Mouse (Mus musculus): ENCODE data around the gene Snw1. TPM values are rescaled to one million over a fixed set of nuclear protein-coding genes. Genes with fewer than 3 reads are reported as not detected.

Snw1 gene
- total RNA-seq (2023), result 85.7 to 95.8 TPM (median 89.9 TPM) in 4 replicates

DNA sequence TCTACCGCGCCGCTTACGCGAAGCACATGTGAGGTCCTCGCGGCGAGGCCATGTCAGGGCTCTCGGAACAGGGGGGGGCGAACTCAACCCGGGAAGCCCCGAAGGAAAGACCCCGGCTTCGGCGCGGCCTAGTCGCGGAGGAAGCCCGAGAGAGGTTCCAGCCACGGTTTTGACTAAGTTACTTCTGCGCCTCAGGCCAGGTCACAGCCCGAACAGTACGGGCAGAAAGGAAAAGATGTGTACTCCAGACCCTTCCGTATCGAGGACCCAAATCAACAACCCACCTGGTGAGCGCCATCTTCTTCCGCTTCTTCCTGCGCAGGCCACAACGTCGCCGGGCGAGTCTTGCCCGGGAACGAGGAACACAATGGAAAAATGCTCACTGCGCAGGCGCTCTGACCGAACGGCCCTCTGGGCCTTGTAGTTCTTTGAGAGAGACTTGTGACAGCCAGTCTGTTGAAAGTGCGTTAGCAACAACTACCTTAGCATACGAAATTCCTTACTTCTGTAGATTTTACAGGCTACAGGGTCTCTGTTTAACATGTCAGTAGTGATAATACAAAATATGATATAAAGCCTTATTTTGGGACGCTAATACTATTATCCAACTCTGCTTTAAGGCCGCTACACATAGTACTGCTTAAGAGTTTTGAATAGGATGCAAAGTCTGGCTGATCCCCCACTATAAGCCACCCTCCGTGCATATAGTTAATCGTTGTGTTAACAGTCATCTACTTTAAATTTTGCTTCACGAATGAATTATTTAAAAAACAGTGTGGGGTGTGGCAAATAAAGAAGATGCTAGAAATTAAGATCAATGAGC lies at the start of gene Snw1:
Gene Snw1, minus strand, starts transcription at position 311 of the 823 bp plus-strand sequence.

DNA sequence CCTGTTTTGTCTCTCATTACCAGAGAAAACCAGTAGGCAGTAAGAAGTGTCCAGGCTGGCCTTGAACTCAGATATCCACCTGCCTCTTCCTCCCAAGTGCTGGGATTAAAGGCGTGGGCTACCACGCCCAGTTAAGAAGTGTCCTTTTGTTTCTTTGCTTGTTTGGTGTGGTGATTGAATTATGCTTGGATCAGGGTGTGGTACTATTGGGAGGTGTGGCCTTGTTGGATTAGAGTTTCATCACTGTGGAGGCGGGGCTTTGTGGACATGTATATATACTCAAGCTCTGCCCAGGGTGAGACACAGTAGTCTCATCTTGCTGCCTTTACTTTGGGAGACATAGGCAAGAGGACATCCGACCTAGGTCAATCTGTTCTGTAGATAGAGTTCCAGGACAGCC lies 41.9 kb upstream of the Snw1 start, which contains the start of gene Gm8300:
Gene Gm8300, plus strand, starts transcription at position 301 of the 400 bp plus-strand sequence.

DNA sequence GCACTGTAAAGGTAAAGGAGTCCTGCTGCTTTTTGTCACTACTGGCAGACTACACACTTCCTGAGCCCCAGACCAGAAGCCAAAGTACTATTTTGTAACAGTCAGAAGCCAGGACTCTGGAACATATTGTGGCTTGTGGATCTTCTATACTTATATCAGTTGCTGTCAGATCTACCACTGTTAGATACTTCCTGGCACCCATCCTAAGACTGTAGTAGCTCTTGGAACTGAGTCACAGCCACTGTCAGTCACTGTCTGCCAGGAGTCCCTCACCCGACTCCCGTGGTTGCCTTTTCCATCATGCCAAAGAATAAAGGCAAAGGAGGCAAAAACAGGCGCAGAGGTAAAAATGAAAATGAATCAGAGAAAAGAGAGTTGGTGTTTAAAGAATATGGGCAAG lies 22.3 kb upstream of the Snw1 start, which contains the start of gene Gm5788:
Gene Gm5788, plus strand, starts transcription at position 301 of the 400 bp plus-strand sequence.

DNA sequence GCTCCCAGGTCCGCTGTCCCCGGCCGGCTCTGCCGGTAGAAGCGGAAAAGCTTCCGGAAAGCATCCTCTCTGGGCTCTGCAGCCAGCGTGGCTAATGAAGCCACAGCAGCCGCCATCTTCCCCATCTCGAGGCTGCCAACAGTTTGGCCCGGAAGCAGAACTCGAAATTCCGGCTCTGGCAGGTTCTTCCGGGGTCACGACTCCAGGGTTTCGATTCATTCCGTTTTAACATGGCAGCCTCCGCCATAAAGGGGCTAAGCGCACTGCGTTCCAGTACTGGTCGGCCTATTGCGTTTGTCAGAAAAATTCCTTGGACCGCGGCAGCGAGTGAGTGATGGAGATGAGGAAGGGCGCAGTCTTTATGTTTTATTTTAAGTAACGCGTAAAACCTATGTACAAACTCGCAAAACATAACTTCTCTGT lies 28.4 kb downstream of the Snw1 start, which contains the start of the genes Slirp and Alkbh1:
Gene Slirp, plus strand, starts transcription at position 197 of the 423 bp plus-strand sequence.
Gene Alkbh1, minus strand, starts transcription at position 318 of the 423 bp plus-strand sequence.

Other genes starting within 250 kb of the Snw1 start
- gene Noxred1, start 233.5 kb downstream of the Snw1 start, total RNA-seq (2023), result 5.0 to 10.2 TPM (median 8.7 TPM) in 4 replicates
- gene Vipas39, start 206.0 kb downstream of the Snw1 start, total RNA-seq (2023), result 33.1 to 41.1 TPM (median 36.1 TPM) in 4 replicates
- 105 to 126 TPM (median 114 TPM) in 4 replicates for gene Ahsa1, start 205.8 kb downstream of the Snw1 start, total RNA-seq (2023)
- not detected in 4 replicates for gene Ism2, start 172.6 kb downstream of the Snw1 start, total RNA-seq (2023)
- gene Sptlc2, start 83.9 kb downstream of the Snw1 start, total RNA-seq (2023), result 78.2 to 104 TPM (median 87.9 TPM) in 4 replicates
- gene Slirp, start 28.4 kb downstream of the Snw1 start, total RNA-seq (2023), result 30.0 to 33.7 TPM (median 33.2 TPM) in 4 replicates
- 79.2 to 103 TPM (median 90.0 TPM) in 4 replicates for gene Alkbh1, start 28.3 kb downstream of the Snw1 start, total RNA-seq (2023)
- gene Gm5788, start 22.4 kb upstream of the Snw1 start, total RNA-seq (2023), result not detected in 4 replicates
- gene Gm8300, start 42.0 kb upstream of the Snw1 start, total RNA-seq (2023), result not detected in 4 replicates
- not detected in 4 replicates for gene Oog1, start 130.4 kb upstream of the Snw1 start, total RNA-seq (2023)
- gene Gm4027, start 146.6 kb upstream of the Snw1 start, total RNA-seq (2023), result not detected in 4 replicates
- not detected in 4 replicates for gene Gm16381, start 172.3 kb upstream of the Snw1 start, total RNA-seq (2023)

All from B cell, adult 62 days (primary cell).